In the genomic region with DNA sequence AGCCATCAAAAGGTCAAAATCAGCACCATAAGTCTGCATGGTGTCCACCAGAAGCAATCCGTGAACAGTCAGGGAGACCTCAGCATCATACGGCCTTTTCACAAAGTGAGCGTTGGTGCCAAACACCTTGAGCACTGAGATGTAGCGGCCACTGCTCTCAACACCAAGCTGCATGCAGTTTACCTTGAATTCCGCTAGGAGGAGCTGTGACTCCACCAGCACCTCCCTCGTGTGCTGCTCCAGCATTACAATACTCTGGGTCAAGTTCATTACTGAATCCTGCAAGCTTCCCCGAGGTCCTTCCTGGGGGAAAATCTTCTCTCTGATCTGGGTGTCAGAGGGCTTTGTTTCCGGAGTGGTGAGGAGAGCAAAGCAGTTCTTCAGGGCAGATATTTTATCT, we compare ENCODE assay signal across 9 mouse cellular contexts. TPM values are rescaled to one million over a fixed set of nuclear protein-coding genes. Genes with fewer than 3 reads are reported as not detected.
A peak's percentile ranks its signal among the peaks of the same experiment; 100 is the strongest.
DNase-seq lines count a peak whose midpoint lies in the region; ATAC-seq and TF ChIP-seq lines count a peak whose summit lies in the region.
"Had no signal": no experiment of that assay in that cellular context is flagged by ENCODE, and none has a peak within 500 bp of the region (broad histone marks: within the 10 kb centered on the region; RNA-seq: fewer than 3 reads in every experiment).

No protein-coding gene starts in this region.

- no peaks in the 10 kb centered on the region for H3K79me2 ChIP-seq in heart, adult 2 months (replicated peaks; ENCODE audit: control insufficient read depth, insufficient read depth, low read length)

- intact Hi-C loops in heart, adult 2 months (cut with DNase I), result loop anchor here (2.0 kb wide), 2 partner anchors 131 to 139 kb away; no protein-coding TSS in a partner anchor

- in situ Hi-C loops in Patski (cut with MboI; ENCODE audit: low pct_unique_long_range_greater_than_20kb), result no loop called here

- CTCF ChIA-PET in Patski (lab: Charles Lee), result interaction anchor here (0.9 to 4.2 kb wide), 9 partner anchors 12 to 267 kb away, joined by 3 to 29 read pairs (median 4); no protein-coding TSS in a partner anchor

- no peak overlapping the region for H3K4me3 ChIP-seq in heart, adult 2 months
- no peak overlapping the region for H3K4me3 ChIP-seq in kidney, embryonic 14.5 days (ENCODE audit: low read length)
- H3K4me3 ChIP-seq in liver, embryonic 13.5 days (replicated peaks), result no peak overlapping the region
- H3K4me3 ChIP-seq: heart, embryonic 13.5 days had no signal

- TF ChIP-seq POLR2A in heart, adult 2 months (IDR thresholded peaks at IDR 0.05; ENCODE audit: insufficient read depth, low read depth, low read length), result no peak

- TF ChIP-seq CTCF in Patski (IDR thresholded peaks at IDR 0.05), result peak; percentile 91
- TF ChIP-seq CTCF in heart, adult 2 months (IDR thresholded peaks at IDR 0.05), result no peak; the same call in none of the 2 replicates

- no peaks in the 10 kb centered on the region for H3K4me1 ChIP-seq in heart, adult 2 months (ENCODE audit: control insufficient read depth, insufficient read depth, low read length)
- H3K4me1 ChIP-seq in kidney, embryonic 14.5 days (ENCODE audit: control insufficient read depth, insufficient read depth, low read length), result no peaks in the 10 kb centered on the region
- no peaks in the 10 kb centered on the region for H3K4me1 ChIP-seq in liver, embryonic 13.5 days (replicated peaks)
- H3K4me1 ChIP-seq: heart, embryonic 13.5 days had no signal

- no peak overlapping the region for H3K27ac ChIP-seq in heart, adult 2 months
- no peak overlapping the region for H3K27ac ChIP-seq in kidney, embryonic 14.5 days (ENCODE audit: low read depth, low read length)
- no peak overlapping the region for H3K27ac ChIP-seq in liver, embryonic 13.5 days
- H3K27ac ChIP-seq: heart, embryonic 13.5 days had no signal

- H3K36me3 ChIP-seq in heart, adult 2 months (ENCODE audit: control insufficient read depth, insufficient read depth, low read length), result peaks cover 2% of the 10 kb centered on the region
- H3K36me3 ChIP-seq in kidney, embryonic 14.5 days (ENCODE audit: control insufficient read depth, insufficient read depth, low read length), result peaks cover 70% of the 10 kb centered on the region
- peaks cover 91% of the 10 kb centered on the region for H3K36me3 ChIP-seq in liver, embryonic 13.5 days

- POLR2A ChIA-PET in Patski (lab: Charles Lee), result no interaction called here

- TF ChIP-seq EP300 in heart, adult 2 months (IDR thresholded peaks at IDR 0.05; ENCODE audit: insufficient read depth, low read depth, low read length), result peak; percentile 86

- H3K9ac ChIP-seq in heart, adult 2 months (ENCODE audit: low read depth, low read length), result no peak overlapping the region
- no peak overlapping the region for H3K9ac ChIP-seq in kidney, embryonic 14.5 days (ENCODE audit: low read depth, low read length)
- no peak overlapping the region for H3K9ac ChIP-seq in liver, embryonic 13.5 days
- H3K9ac ChIP-seq: heart, embryonic 13.5 days had no signal

- H3K9me3 ChIP-seq in kidney, embryonic 14.5 days (ENCODE audit: control insufficient read depth, low read length), result no peaks in the 10 kb centered on the region
- no peaks in the 10 kb centered on the region for H3K9me3 ChIP-seq in liver, embryonic 13.5 days (replicated peaks)
- H3K9me3 ChIP-seq: heart, embryonic 13.5 days had no signal

- DNase-seq in CD4-positive helper T cell, adult 2 months (ENCODE audit: low read depth, low spot score), result peak; percentile 63
- no peak for DNase-seq in Patski (ENCODE audit: low read depth, low spot score)
- peak; percentile 60 to 71 for DNase-seq in cerebellum, postnatal 10 days
- peak; percentile 55 to 58 for DNase-seq in heart, adult 2 months
- peak; percentile 9 for DNase-seq in liver, embryonic 13.5 days
- DNase-seq in naive thymus-derived CD4-positive, alpha-beta T cell, adult 2 months (ENCODE audit: low read depth), result peak; percentile 79
- peak; percentile 14 to 29 for DNase-seq in thymus, adult 18-20 months

- peak; percentile 73 for ATAC-seq in Patski
- ATAC-seq in kidney, embryonic 14.5 days (ENCODE audit: low FRiP score, low TSS enrichment), result peak; percentile 64; the same call in 1 of the 2 replicates
- ATAC-seq in liver, embryonic 13.5 days (ENCODE audit: low read depth), result peak; percentile 66

- H3K27me3 ChIP-seq in Patski, result no peaks in the 10 kb centered on the region
- no peaks in the 10 kb centered on the region for H3K27me3 ChIP-seq in heart, adult 2 months (ENCODE audit: control insufficient read depth, insufficient read depth, low read length)
- no peaks in the 10 kb centered on the region for H3K27me3 ChIP-seq in kidney, embryonic 14.5 days (ENCODE audit: control insufficient read depth, insufficient read depth, low read length)
- H3K27me3 ChIP-seq in liver, embryonic 13.5 days, result no peaks in the 10 kb centered on the region
- H3K27me3 ChIP-seq: heart, embryonic 13.5 days had no signal

- 30% methylated on average over 8 of the region's 8 CpGs for WGBS in heart, adult 2 months
- WGBS in kidney, embryonic 14.5 days, result 52% methylated on average over 8 of the region's 8 CpGs
- WGBS in liver, embryonic 13.5 days (ENCODE audit: insufficient replicate concordance), result 45% methylated on average over 8 of the region's 8 CpGs

- no peak overlapping the region for H3K4me2 ChIP-seq in kidney, embryonic 14.5 days (replicated peaks; ENCODE audit: low read depth, low read length)
- no peak overlapping the region for H3K4me2 ChIP-seq in liver, embryonic 13.5 days
- H3K4me2 ChIP-seq: heart, embryonic 13.5 days had no signal

RNA-seq across cellular contexts. Expression of a gene that starts 38.8 kb away (rescaled TPM):
- 36.6 TPM for polyA plus RNA-seq in Patski (2021)
- total RNA-seq in heart, adult 2 months (2021), result 10 to 100 TPM; 65.8 to 77.1 TPM
- 24.8 and 41.5 TPM in 2 replicates for polyA plus RNA-seq in heart, adult 2 months (2012; rRNA removed)
- 10.1 and 12.6 TPM in 2 replicates for polyA plus RNA-seq in kidney, embryonic 14.5 days (2014; fragmentation: Nextera tagmentation; extraction: Ambion mirVana)
- polyA plus RNA-seq in liver, embryonic 13.5 days (2015; fragmentation: Nextera tagmentation; extraction: Ambion mirVana), result 3.1 and 3.5 TPM in 2 replicates
